Mouse (Mus musculus) fat pad, adult 2 months (tissue): ENCODE results near the gene Arhgap10.

Experiments
- DNase-seq: peaks from one replicate; pipeline ENCODE4 v3.0.0-alpha.2; 2011; ENCODE audit warnings: low read depth, low spot score; ENCODE audit errors: extremely low read depth

The Arhgap10 gene

DNA sequence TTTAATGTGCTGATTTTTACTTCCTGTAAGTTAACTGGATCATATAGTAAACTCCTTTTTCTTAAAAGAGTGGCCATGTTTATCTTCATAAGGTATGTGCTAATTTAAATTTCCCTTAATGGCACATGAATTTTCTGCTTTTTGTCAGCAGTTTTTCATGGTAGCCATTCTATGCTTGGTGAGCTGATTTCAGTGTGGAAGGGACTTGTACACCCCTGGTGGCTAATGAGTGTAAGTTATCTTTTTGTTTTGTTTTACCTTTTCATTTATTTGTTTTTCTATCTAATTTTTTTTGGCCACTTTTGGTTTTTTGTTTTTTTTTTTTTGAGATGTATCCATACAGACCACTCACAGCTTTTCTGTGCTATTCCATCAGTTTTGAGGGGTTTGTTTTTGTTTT lies 278.3 kb downstream of the Arhgap10 start:
- no peak for DNase-seq

DNA sequence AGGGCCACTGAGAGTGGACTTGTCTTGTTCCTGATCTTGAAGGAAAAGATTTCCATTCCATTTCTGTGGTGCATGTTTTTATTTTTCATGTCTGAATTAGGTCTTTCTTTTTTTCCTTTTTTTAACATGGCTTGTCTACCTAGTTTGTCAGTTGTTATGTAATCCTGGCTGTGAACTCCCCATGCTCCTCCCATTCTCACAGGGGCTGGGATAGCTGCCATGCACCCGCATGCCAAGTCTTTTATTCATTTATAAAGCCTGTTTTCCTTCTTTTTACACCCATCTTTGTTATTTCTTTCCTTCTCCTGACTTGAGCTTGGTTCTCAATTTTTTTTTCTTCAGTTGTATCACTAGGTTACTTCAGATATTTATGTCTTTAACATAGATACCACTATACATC lies 281.1 kb downstream of the Arhgap10 start:
- DNase-seq: no peak

DNA sequence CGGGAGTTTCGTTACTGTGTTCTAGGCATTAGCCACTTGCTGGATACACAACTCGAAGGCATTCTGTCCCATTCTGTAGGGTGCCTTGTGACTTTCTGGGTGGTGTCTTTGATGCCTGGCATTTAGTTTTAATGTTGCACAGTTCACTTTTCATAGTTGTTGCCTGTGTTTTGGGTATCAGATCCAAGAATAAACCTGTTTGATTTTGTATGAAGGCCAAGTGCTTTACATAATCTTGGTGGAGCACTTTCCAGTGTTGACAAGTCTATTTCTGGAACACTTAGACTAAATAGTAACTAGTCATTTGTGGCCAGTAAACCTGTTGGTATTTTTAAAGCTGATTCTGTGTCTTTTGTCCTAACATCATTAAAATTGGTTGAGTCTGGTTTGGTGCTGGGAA lies 285.3 kb downstream of the Arhgap10 start:
- no peak for DNase-seq

DNA sequence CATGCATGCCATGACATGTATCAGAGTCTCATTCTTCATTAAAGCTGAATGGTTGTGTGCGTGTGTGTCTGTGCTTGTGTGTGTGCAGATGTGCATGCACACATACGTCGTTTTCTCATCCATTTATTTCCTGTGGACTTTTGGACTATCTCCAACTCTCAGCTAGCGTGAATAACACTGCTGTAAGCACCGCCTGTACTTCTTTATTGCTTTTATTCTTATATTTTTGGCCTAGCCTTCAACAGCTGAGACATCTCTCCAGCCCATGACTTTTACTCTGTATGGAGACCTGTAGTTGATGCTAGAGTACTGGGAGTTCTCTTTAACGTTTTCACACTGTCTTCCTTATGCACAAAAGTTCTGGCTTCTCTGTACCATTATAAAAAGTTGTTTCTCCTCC lies 285.9 kb downstream of the Arhgap10 start:
- no peak for DNase-seq

DNA sequence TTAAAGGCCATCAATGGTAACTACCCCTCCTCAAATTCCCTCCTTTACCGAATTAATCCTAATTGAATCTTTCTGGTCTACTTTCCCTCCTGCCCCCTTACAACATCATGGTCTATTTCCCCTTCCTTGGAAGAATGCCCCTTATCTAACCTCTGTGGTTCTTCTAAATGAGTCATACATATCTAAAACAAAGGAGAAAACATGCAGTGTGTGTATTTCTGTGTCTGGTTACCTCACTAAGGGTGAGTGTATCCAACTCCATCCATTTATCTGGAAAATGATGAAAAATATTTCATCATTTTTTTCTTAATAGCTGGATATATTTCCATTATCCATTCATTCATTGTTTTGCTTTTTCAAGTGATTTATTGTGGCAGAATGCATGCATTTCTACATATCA lies 286.5 kb downstream of the Arhgap10 start:
- no peak for DNase-seq

DNA sequence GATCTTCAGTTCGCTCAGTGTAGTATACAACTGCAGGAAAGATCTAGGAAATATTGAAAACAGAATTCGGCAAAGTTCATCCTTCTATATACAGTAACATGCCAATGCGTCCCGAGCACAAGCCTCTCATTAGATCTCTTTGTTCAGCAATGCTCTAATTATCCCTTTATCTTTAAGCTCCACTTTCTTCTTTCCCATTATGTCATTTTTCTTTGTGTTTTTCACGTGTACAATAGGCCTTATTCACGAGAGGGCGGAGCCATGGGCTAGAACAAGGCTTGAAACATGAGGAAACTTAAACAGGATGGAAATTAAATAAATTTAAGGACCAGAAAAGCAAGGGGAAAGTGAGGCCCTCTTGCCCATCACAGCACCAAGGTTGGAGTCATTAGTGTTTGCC lies 289.1 kb downstream of the Arhgap10 start:
- no peak for DNase-seq

DNA sequence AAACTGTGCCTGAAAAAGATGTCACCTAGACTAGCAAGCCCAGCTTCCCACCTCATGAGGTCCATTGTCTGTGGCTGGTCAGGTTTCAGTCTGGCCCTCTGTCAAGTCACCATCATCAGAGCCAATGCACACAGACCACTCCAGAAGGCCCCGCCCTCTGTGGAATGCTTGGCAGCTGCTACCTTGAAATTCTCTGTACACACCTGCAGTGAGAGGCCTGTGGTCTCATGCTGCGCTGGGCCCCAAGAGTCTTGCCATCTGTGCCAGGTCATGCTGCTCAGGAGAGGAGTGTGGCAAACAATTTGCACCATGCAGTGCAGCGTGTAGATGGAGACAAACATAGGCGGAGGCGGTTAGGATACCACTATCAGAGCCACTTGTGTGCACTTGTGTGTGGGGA lies 290.0 kb downstream of the Arhgap10 start:
- no peak for DNase-seq

DNA sequence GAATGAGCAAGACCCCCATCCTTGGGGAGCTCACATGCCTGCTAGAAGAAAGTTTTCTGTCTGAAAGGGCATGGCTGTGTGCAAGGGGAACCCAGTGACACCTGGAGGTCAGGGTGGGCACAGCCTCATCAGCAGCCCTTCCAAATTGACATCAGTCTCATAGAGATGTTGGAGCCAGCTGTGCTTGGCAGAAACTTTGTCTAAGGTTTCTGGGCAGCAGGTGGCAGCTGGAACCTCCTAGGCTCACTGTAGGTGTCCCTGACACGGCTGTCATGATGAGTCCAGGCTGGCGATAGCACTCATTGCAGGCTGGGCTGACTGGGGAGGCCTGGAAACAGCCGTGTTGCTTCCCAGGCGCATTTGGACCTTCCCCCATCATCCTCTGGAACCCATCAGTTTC lies 294.6 kb downstream of the Arhgap10 start:
- DNase-seq: no peak

DNA sequence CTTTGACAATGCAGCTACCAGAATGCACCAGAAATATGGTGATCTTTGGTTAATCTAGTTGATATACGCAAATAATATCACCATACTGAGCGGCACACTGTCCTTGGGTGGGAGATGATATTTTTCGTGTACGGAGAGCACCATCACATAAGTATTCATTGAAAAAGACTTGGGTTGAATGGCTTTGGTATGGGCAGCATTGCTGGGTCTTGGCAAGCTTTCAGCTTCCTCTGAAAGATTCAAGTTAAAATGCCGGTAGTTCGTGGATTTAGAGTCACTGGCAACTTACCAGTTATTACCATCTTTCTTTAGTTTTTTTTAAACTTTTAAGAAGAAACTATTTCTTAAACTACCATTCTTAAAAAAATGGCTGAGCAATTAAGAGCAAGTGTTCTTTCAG lies 302.6 kb downstream of the Arhgap10 start:
- no peak for DNase-seq

DNA sequence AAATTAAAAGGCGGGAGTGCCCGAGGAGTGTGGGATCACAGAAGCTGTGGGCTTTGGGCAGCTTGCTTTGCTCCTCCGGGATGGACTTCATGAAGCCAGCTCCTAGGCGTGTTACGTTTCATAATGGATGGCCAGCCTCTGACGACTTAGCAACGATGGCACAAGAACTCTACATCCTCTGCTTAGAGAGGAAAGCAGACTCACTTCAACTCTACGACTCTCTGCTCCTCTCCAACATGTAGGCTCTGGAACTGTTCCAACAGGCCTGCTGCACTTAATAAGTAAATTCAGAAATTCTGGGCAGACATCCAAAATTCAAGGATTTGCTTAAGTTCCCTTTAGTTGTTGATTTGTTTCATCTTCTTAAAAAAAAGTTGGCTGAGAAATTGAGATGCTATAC lies 303.1 kb downstream of the Arhgap10 start:
- DNase-seq: no peak

DNA sequence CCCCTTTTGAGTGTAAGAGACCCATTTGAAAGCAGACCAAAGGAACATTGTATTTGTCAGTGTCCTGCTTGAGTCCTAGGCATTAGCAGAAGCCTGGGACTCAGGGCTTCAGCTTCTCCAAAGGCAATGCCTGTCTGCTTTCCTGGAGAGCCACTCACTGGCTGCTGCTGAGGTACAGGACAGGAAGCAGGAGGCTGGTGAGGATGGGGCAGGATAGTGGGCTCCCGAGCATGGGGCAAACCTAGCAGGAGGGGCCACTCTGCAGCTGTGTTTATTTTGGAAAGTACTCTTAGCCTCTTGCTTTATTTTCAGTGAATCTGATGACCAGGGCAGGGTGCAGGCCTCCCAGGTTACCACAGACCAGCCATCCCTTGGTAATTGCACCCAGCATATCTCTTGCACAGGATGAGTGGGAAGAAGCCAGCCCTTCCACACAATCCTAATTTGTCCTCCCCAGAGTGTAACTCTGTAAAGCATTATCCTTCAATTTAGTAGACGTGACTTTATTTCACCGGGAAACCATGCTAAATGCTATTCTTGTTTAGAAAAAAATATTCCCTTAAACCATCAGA lies 303.8 kb downstream of the Arhgap10 start:
- no peak for DNase-seq

DNA sequence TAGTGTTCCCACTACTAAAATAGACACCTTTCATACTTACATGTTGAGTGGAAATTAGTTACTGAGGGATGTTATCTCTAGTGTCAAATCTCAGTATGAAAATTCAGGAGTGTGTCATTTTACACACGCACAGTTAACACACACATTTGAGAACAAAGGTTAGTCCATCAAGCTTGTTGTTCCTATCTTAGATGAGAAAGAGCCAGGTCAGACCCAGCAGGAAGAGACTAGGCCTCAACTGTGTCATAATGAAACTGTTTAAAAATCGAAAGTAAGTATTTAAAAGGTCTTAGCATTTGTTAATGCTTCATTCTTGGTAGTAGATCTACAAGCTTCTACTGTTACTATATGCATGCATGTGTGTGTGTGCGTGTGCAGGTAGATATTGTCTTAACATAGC lies 308.5 kb downstream of the Arhgap10 start:
- no peak for DNase-seq
